8 mouse cellular contexts compared by ENCODE assay signal in genomic region chr14:47276637-47277393, GRCm38 (mm10). TPM values are rescaled to one million over a fixed set of nuclear protein-coding genes. Genes with fewer than 3 reads are reported as not detected.
DNase-seq lines count a peak whose midpoint lies in the region; ATAC-seq lines count a peak whose summit lies in the region.

Wdhd1 (minus strand) TSS chr14:47276857.
Socs4 (plus strand) TSS chr14:47276931.

- peak within 1 kb of the TSS; percentile 72 for H3K4me2 ChIP-seq in hindbrain, embryonic 13.5 days

- H3K4me3 ChIP-seq in hindbrain, embryonic 13.5 days = peak within 1 kb of the TSS; percentile 67

- peak within 1 kb of the TSS; percentile 81 for H3K9ac ChIP-seq in hindbrain, embryonic 13.5 days

- no peaks in the 10 kb centered on the region for H3K27me3 ChIP-seq in hindbrain, embryonic 13.5 days

- no peaks in the 10 kb centered on the region for H3K9me3 ChIP-seq in hindbrain, embryonic 13.5 days

- peaks cover 22% of the 10 kb centered on the region for H3K4me1 ChIP-seq in hindbrain, embryonic 13.5 days (replicated peaks)

- under 1% methylated on average over 70 of the region's 77 CpGs for WGBS in hindbrain, embryonic 13.5 days

- ATAC-seq in hindbrain, embryonic 13.5 days (ENCODE audit: low FRiP score) = peak; percentile 99

- peak within 1 kb of the TSS; percentile 95 for H3K27ac ChIP-seq in hindbrain, embryonic 13.5 days

- H3K36me3 ChIP-seq in hindbrain, embryonic 13.5 days = peaks cover 4% of the 10 kb centered on the region

- DNase-seq in NIH3T3 (ENCODE audit: low read depth) = peak; percentile 96
- DNase-seq in cerebellum, postnatal 10 days = peak; percentile 97 to 98
- peak; percentile 87 to 90 for DNase-seq in frontal cortex, postnatal 14 days (ENCODE audit: low spot score in 2 of 2)
- peak; percentile 84 to 90 for DNase-seq in layer of hippocampus, postnatal 25 days (ENCODE audit: extremely low spot score in 1 of 2, low spot score in 1 of 2)
- DNase-seq in lung, postnatal 25 days (ENCODE audit: low spot score) = peak; percentile 95
- peak; percentile 95 for DNase-seq in retina, embryonic 14.5 days (ENCODE audit: low spot score)
- DNase-seq in thymus, postnatal 4 days = peak; percentile 97

RNA-seq across cellular contexts. Expression of gene Wdhd1, which starts in this region (rescaled TPM):
- 17.7 and 19.9 TPM in 2 replicates for polyA plus RNA-seq in hindbrain, embryonic 13.5 days (2015; fragmentation: Nextera tagmentation; extraction: Ambion mirVana)
- 1 to 10 TPM; 5.1 to 5.4 TPM for total RNA-seq in layer of hippocampus, postnatal 25 days (2021)

RNA-seq across cellular contexts. Expression of gene Socs4, which starts in this region (rescaled TPM):
- polyA plus RNA-seq in hindbrain, embryonic 13.5 days (2015; fragmentation: Nextera tagmentation; extraction: Ambion mirVana) = 3.2 and 3.3 TPM in 2 replicates
- 10 to 100 TPM; 11.1 TPM for total RNA-seq in layer of hippocampus, postnatal 25 days (2021)

Comparison
In these comparisons a context has a peak if more than half of its experiments do, and no peak if none do; other contexts are left out.
1. Peak in every context shown above with its lines: DNase-seq, ATAC-seq, H3K4me3 ChIP-seq and H3K27ac ChIP-seq.